Mouse (Mus musculus) heart, embryonic 14.5 days (tissue): ENCODE data around the gene Rgs12. TPM values are rescaled to one million over a fixed set of nuclear protein-coding genes. Genes with fewer than 3 reads are reported as not detected.

ENCODE experiments used
- ATAC-seq: fragments of 200-750 bp; cut with Nextera tagmentation; 2 replicates; pipeline ENCODE4 v1.8.0; 2017; ENCODE audit warnings: low read depth, moderate TSS enrichment; ENCODE audit not compliant: insufficient number of reproducible peaks, insufficient read depth, low FRiP score
- H3K27ac ChIP-seq, 2 experiments: fragments of 200-500 bp in 1 of 2; fragments of 300-500 bp in 1 of 2; sonication (generic) in 1 of 2; replicated peaks in 1 of 2; 2 replicates each; pipeline ENCODE4 v1.5.1; 2012 to 2014; ENCODE audit warnings: low read depth in 2 of 2, low read length in 2 of 2, control low read depth in 1 of 2, mild to moderate bottlenecking in 1 of 2, mixed read lengths in 1 of 2; ENCODE audit not compliant: control insufficient read depth in 1 of 2, insufficient read depth in 1 of 2
- H3K27me3 ChIP-seq: fragments of 300-500 bp; sonication (generic); 2 replicates; pipeline ENCODE4 v1.6.1; 2014; ENCODE audit warnings: mild to moderate bottlenecking, low read length, control low read depth; ENCODE audit not compliant: control insufficient read depth, insufficient read depth
- H3K36me3 ChIP-seq: fragments of 300-500 bp; sonication (generic); 2 replicates; pipeline ENCODE4 v1.6.1; 2014; ENCODE audit warnings: mild to moderate bottlenecking, control low read depth, low read length, mixed read lengths; ENCODE audit not compliant: control insufficient read depth, insufficient read depth
- H3K4me1 ChIP-seq, 2 experiments: fragments of 200-500 bp in 1 of 2; fragments of 300-500 bp in 1 of 2; sonication (generic) in 1 of 2; 2 replicates each; pipeline ENCODE4 v1.6.1; 2012 to 2014; ENCODE audit warnings: low read length in 2 of 2, control low read depth in 1 of 2, mixed read lengths in 1 of 2; ENCODE audit not compliant: control insufficient read depth in 2 of 2, insufficient read depth in 2 of 2
- H3K4me2 ChIP-seq: fragments of 300-500 bp; sonication (generic); 2 replicates; pipeline ENCODE4 v1.6.1; 2014; ENCODE audit warnings: mild to moderate bottlenecking, low read length
- H3K4me3 ChIP-seq, 2 experiments: fragments of 200-500 bp in 1 of 2; fragments of 300-500 bp in 1 of 2; sonication (generic) in 1 of 2; 2 replicates each; pipeline ENCODE4 v1.5.1; 2012 to 2014; ENCODE audit warnings: low read length in 2 of 2, mild to moderate bottlenecking in 2 of 2, control low read depth in 1 of 2, low read depth in 1 of 2, moderate library complexity in 1 of 2; ENCODE audit not compliant: control insufficient read depth in 1 of 2, insufficient read depth in 1 of 2
- H3K9ac ChIP-seq: fragments of 300-500 bp; sonication (generic); 2 replicates; pipeline ENCODE4 v1.6.1; 2014; ENCODE audit warnings: mild to moderate bottlenecking, low read length
- H3K9me3 ChIP-seq: fragments of 300-500 bp; sonication (generic); 2 replicates; pipeline ENCODE4 v1.6.1; 2016; ENCODE audit warnings: low read length, control low read depth; ENCODE audit not compliant: control insufficient read depth
- WGBS: fragments of 180-500 bp; shearing (Covaris S2); extraction: QIAGEN DNeasy Blood & Tissue Kit; methylation state at CpG from one replicate; pipeline ENCODE4 v1.1.7; 2014; 5-methylcytosine and 5-hydroxymethylcytosine counted together
- polyA plus RNA-seq: library from polyadenylated mRNA; unstranded; fragments of >200 nt; fragmentation: Nextera tagmentation; extraction: Ambion mirVana; gene quantifications from 2 replicates; pipeline ENCODE4 v1.2.1, GENCODE M21; 2014

Gene Rgs12
- polyA plus RNA-seq, 1 experiment from 2014 or later: 30.6 TPM

GRCm38 (mm10) chr5:35004769-35005168 is 55.5 kb downstream of the Rgs12 start:
- no peak for ATAC-seq
- Histone ChIP-seq H3K9me3 (no peaks in the 10 kb centered on the region), H3K4me1 (peaks cover 12 to 20% of the 10 kb centered on the region in 2 experiments), H3K4me3 (no peak overlapping the region), H3K27ac (no peak overlapping the region), H3K9ac (no peak overlapping the region), H3K36me3 (peaks cover 9% of the 10 kb centered on the region; the same call in 1 of the 2 replicates), H3K27me3 (no peaks in the 10 kb centered on the region), H3K4me2 (no peak overlapping the region)
- 90% methylated on average over 2 of the region's 2 CpGs for WGBS

GRCm38 (mm10) chr5:35005659-35006058 is 56.4 kb downstream of the Rgs12 start:
- Histone ChIP-seq H3K4me2 (no peak overlapping the region), H3K9me3 (no peaks in the 10 kb centered on the region), H3K4me1 (peaks cover 12 to 20% of the 10 kb centered on the region in 2 experiments), H3K36me3 (peaks cover 9% of the 10 kb centered on the region; the same call in 1 of the 2 replicates), H3K27ac (no peak overlapping the region), H3K9ac (no peak overlapping the region), H3K4me3 (no peak overlapping the region), H3K27me3 (no peaks in the 10 kb centered on the region)
- 84% methylated on average over 3 of the region's 3 CpGs for WGBS
- no peak for ATAC-seq

- Histone ChIP-seq H3K4me2 (no peak overlapping the region), H3K27ac (no peak overlapping the region), H3K4me1 (peaks cover 12 to 20% of the 10 kb centered on the region in 2 experiments), H3K27me3 (no peaks in the 10 kb centered on the region), H3K9me3 (no peaks in the 10 kb centered on the region), H3K4me3 (no peak overlapping the region), H3K9ac (no peak overlapping the region), H3K36me3 (peaks cover 5% of the 10 kb centered on the region; the same call in 1 of the 2 replicates)
- 82% methylated on average over 2 of the region's 2 CpGs for WGBS
- ATAC-seq: no peak
Measured at GRCm38 (mm10) chr5:35006599-35006998, 57.4 kb downstream of the Rgs12 start.

- no peak for ATAC-seq
- WGBS: 57% methylated on average over 4 of the region's 4 CpGs
- no peak overlapping the region for H3K27ac ChIP-seq
- H3K9me3 ChIP-seq: no peaks in the 10 kb centered on the region
- H3K27me3 ChIP-seq: no peaks in the 10 kb centered on the region
- no peak overlapping the region for H3K9ac ChIP-seq
- peaks cover 5% of the 10 kb centered on the region; the same call in 1 of the 2 replicates for H3K36me3 ChIP-seq
- H3K4me3 ChIP-seq: no peak overlapping the region
- no peak overlapping the region for H3K4me2 ChIP-seq
- H3K4me1 ChIP-seq: peaks cover 6 to 15% of the 10 kb centered on the region in 2 experiments
Measured at GRCm38 (mm10) chr5:35009163-35009562, 59.9 kb downstream of the Rgs12 start.

DNA sequence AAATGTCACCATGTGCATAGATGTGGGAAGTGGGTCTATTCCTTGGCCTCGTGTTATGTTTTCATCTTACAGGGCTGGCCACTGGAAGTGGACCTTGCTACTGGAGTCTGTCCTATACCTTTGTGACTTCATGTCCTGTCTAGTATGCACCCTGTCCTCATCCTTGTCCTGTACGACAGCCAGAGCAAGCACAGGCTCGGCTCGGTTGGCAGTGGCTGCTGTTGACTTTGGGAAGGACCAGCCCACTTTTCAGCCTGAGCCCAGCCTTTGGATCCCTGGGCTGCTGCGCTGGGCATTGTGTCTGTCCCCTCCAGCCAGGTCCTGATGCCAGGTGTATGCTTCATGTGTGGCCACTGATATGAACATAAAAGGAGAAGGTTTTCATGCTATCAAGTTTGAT is 61.4 kb downstream of the Rgs12 start:
- Histone ChIP-seq H3K27me3 (no peaks in the 10 kb centered on the region), H3K9me3 (no peaks in the 10 kb centered on the region), H3K9ac (no peak overlapping the region), H3K36me3 (peaks cover 4% of the 10 kb centered on the region; the same call in 1 of the 2 replicates), H3K4me2 (no peak overlapping the region), H3K4me1 (peaks cover 6 to 15% of the 10 kb centered on the region in 2 experiments), H3K4me3 (no peak overlapping the region), H3K27ac (no peak overlapping the region)
- no peak for ATAC-seq
- 57% methylated on average over 5 of the region's 5 CpGs for WGBS

- Histone ChIP-seq H3K9me3 (no peaks in the 10 kb centered on the region), H3K4me3 (no peak overlapping the region), H3K27me3 (no peaks in the 10 kb centered on the region), H3K4me2 (no peak overlapping the region), H3K9ac (no peak overlapping the region), H3K36me3 (0 out of 2 replicates have a peak, but pooled peaks cover 3% of the 10 kb centered on the region), H3K27ac (no peak overlapping the region), H3K4me1 (peaks cover 6 to 15% of the 10 kb centered on the region in 2 experiments)
- WGBS: 97% methylated on average over 6 of the region's 6 CpGs
- no peak for ATAC-seq
Measured at GRCm38 (mm10) chr5:35011156-35011923, 62.1 kb downstream of the Rgs12 start.

GRCm38 (mm10) chr5:35014036-35014435 is 64.8 kb downstream of the Rgs12 start:
- ATAC-seq: no peak
- Histone ChIP-seq H3K4me1 (peaks cover 5 to 16% of the 10 kb centered on the region in 2 experiments), H3K36me3 (0 out of 2 replicates have a peak, but pooled peaks cover 3% of the 10 kb centered on the region), H3K4me2 (no peak overlapping the region), H3K9me3 (no peaks in the 10 kb centered on the region), H3K27ac (no peak overlapping the region), H3K9ac (no peak overlapping the region), H3K4me3 (no peak overlapping the region), H3K27me3 (no peaks in the 10 kb centered on the region)
- 80% methylated on average over 6 of the region's 6 CpGs for WGBS
